Mouse (Mus musculus) small intestine, adult 2 months (tissue): ENCODE results near the gene Nsf.

Experiments used
- CTCF ChIP-seq: fragments of 200-500 bp; IDR thresholded peaks from 2 replicates; pipeline ENCODE4 v1.5.1; 2012; ENCODE audit warnings: low read depth, mild to moderate bottlenecking, control low read depth, inconsistent platforms, low read length, moderate library complexity, mixed read lengths; ENCODE audit not compliant: insufficient replicate concordance, insufficient read length; ENCODE audit errors: extremely low read depth
- POLR2A ChIP-seq: fragments of 200-500 bp; IDR thresholded peaks from 2 replicates; pipeline ENCODE4 v1.6.1; 2012; ENCODE audit warnings: low read depth, mild to moderate bottlenecking, control low read depth, inconsistent platforms, low read length, moderate library complexity

DNA sequence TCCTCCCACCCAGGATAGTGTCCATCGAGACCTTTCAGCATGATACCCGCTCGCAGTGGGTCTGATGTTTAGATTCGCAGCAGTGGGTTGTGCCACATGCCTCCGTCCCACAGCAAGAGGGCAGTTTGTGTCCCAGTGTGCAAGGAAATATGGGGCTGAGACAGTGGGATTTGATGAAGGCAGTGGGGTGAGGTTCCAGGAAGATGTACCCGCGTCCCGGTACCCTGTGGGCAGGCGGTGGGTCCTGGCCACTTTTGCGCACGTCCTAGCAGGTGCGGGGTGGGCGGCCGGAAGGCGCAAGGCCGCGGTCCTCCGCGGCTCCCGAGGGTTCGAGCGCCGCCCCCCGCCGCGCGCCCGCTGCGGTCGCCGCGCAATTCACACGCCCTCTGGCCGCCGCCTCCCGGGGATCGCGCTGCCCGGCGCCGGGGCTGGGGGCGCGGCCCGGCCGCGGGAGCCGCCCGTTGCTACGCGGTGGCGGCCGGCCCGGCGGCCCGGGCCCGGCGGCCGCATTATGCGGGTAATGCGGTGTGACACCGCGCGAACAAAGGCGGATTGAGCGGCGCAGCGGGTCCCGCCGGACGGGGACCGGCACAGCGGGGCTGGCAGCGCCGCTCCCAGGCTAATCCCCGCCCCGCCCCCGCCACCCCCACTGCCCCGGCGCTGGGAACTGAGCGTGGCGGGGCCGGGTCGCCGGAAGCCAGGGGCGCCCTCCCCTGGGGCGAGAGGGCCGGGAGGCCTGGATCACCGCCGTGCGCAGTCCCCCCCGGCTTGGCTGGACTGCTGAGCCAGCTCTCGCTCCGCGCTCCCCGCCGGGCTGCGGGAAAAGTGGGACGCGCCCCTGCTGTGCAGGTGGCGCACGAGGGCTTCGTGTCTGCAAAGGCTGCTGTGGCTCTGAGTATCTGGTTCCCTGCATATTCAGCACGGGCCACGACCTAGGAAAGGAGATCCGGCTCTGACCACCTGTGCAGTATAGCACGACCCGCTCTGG lies 144.0 kb downstream of the Nsf start:
- TF ChIP-seq CTCF (no peak), POLR2A (no peak)
